Mouse (Mus musculus): ENCODE measurements around the gene Elavl2.

Gene Elavl2

DNA sequence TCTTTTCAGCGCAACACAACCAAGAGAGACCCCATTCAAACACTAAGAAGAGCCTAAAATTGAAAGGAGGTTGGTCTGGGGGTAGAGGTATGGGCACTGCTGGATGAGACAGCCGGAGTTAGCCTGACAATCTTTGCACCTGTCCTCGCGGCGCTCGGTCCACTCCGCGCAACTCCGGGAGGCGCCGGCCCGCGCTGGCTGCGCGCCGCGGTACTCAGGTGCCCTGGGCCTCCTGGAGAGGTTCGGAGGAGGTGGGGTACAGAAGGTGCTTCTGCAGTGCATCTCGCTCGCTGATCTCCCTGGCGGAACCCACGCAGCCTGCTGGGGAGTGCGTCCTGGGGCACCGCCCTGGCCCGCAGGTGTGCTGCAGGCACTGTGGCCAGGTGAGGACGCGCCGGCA is at the start of gene Elavl2:
Gene Elavl2, minus strand, starts transcription at position 363 of the 400 bp plus-strand sequence.
- no peak for DNase-seq (ENCODE audit: inconsistent ontology term)

DNA sequence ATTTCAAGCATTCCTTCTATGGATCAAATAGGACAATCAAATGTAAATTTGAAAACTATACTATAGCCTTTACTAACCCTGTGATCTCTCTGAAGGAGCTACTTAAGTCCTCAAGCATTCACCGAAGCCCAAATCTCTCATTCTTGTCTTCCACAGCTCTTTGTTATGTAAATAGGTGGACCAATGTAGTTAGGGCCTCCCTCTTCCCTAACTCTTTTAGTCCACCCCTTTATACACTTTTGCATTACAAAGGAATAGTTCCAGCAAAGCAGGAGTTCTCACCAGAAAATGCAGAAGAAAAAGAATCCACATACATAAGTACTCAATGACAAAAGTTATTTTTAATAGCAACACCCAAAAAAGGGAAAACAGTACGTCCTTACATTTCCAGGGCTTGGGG is 47.3 kb upstream of the Elavl2 start:
- no peak for DNase-seq (ENCODE audit: inconsistent ontology term)

DNA sequence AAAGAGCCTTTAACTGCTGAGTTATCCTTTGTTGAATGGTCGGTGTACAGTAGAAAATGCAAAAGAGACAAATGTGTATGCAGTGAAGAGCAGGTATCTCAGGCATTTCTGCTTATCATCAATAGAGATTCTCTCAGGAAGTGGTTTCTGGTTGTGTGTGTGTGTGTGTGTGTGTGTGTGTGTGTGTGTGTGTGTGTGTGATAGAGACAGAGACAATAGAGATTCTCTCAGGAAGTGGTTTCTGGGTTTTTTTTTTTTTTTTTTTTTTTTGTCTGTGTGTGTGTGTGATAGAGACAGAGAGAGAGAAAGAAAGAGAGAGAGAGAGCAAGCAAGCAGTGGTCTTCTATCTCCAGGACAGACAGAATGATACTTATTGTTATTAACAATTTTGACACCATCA is 15.0 kb upstream of the Elavl2 start:
- no peak for DNase-seq (ENCODE audit: inconsistent ontology term)

DNA sequence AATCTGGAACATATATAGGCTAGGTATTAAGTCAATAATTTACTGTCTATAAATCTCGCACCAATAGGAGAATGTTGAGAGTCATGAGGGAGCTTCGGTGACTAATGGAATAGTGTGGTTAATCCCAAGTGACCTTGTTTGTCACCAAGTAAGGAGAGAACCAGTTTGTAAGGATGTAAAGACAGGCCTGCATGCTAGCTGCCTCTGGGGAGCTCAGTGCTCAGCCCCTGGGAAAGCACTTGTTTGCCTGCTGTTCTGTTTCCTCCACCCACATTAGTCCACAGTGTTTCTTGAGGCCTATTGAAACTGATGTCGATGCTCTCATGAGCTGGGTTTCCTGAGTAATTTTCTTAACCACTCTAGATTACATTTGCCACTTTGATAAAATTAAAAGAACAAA is 4.5 kb upstream of the Elavl2 start:
- no peak for DNase-seq (ENCODE audit: inconsistent ontology term)

DNA sequence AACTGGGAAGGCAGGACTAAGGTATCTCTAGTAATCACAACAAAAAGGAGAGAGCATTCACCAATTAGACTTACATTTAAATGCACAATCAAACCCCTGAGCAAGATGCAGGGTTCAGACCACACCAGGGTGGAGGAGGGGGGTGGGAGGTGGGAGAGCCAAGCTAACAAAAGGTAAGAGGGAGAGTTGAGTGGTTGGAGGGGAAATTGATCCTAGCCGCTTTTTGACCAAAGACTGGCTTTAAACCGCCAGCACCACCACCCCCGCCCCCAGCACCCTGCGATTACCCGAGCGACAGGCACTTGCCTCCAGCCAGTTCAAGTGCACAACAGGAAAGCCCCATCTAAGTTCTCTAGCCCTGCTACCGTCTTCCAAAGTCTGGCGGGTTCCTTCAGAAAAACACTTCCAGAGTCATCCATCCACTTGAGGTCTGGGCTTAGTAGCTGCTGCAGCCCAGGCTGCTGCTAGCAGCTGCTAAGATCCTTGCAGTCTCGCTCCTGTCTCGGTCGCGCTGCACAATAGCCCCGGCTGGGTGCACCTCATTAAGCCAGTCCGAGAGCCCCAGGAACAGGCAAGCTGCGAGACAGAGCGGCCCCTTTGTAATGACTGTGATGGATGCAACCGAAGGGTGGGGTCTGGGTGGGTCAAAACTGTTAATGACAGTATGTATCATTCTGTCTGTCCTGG is 932 bp downstream of the Elavl2 start:
- DNase-seq (ENCODE audit: inconsistent ontology term): peak; percentile 10

DNA sequence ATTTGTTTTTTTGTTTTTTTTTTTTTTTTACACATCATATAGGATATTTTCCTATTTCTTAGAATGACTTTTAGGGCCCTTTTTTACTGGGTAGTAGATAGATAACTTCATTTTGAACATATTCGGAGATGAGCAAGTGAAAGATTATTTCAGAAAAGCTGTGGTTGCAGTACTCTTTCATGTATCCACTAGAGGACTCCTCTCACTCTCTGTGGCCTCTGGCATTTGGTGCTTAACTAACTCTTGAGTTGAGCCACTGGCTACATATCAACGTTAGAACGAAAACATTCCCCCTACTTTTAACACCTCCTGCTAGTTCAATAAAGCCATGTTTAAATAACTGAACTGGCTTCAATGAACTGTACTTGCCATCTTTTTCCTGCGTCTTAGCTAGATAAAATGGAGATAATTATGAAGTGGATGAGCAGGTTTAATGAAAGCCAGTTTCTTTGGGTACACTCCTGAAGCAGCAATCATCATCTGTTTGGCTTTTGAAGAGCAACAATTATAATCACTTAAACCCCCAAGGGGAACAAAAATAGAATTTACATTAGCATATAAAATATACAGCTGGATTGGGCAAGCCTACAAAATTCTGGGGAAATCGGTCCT is 8.5 kb downstream of the Elavl2 start:
- no peak for DNase-seq (ENCODE audit: inconsistent ontology term)

DNA sequence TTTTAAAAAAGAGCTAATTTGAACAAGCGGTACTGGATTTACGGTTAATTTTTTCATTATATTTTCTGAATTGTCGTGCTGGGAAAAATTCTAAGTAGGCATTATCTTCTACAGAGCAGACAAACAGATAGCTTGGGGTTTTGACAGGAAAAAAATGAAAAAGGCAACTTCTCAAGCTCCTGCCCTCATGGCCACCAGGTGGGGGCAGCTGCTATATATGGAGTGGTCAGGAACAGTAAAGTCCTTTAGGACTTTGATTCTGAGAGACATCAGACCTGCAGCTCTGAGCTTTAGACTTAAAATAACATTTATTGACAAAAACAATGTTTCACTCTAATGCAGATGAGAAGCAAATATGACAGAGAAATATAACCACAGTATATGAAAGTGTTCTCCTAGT is 12.9 kb downstream of the Elavl2 start:
- no peak for DNase-seq (ENCODE audit: inconsistent ontology term)

DNA sequence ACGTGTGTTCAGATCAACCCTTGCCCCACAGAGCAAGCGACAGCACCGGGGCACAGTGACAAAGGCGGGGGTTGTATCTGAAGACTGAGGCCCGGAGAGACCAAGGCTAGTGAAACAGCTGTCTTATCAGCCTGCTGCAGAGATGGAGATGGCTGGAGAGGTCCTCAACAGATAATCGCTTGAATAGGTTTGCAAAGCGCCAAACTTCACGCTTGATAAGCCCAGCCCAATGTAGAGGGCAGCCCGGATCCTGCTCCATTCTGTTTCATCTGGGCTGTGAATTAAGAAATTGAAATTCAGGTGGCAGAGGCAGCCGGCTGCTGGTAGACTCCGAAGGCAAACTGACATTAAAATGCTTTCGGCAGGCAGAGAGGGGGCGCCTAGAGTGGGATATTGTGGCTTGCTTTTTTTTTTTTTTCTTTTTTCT is 19.4 kb downstream of the Elavl2 start:
- no peak for DNase-seq (ENCODE audit: inconsistent ontology term)

DNA sequence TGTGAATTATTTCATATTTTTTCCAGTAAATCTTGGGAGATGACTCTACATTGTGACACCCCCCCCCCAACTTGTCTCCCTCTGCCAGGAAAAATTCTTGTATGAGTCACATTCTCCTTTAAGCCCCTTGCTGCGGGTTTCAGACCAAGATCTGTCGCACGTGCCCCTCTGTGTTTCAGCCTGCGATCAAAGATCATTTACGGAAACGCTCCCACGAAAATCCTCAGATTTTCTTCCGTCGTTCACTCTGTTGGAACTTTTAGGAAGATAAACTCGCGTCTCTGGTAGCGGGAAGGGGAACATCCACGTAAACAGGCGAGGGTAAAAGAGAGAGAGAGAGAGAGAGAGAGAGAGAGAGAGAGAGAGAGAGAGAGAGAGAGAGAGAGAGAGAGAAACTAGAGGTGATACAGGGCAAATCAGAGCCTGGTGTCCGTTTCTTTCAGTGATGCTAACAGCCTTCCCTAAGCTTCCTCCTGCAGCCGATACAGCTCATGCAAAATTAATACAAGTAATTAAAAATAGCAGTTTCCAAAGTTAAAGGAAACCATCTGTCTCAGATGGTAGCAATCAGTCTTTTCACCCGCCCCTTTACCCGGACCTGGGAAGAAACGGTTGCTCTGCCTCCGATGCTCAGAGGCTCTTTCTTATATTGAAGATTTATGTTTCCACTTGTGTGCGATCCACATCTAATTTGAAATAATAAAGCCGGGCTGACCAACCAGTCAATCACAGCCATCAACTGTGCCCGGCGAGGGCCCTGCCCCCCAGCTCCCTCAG is 20.1 kb downstream of the Elavl2 start:
- DNase-seq (ENCODE audit: inconsistent ontology term): no peak

DNA sequence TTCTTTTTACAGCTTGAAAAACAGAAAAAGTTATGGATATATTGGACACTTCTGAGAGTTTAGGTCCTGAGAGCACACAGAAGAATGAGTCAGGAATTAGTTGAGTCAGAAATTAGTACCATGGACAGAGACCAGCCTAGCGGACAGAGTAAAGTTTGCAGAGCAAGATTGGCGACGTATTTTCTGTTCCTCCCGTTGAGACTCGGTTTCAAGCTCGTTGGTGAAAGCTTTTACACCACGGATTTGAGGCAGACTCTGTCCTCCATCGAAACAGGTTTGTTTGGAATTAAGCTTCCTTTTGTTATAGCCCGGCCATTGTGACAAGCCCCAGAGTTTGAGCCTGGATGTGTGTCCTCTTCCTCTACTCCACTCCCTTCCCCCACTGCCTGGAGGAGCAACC is 21.0 kb downstream of the Elavl2 start:
- DNase-seq (ENCODE audit: inconsistent ontology term): peak; percentile 35

DNA sequence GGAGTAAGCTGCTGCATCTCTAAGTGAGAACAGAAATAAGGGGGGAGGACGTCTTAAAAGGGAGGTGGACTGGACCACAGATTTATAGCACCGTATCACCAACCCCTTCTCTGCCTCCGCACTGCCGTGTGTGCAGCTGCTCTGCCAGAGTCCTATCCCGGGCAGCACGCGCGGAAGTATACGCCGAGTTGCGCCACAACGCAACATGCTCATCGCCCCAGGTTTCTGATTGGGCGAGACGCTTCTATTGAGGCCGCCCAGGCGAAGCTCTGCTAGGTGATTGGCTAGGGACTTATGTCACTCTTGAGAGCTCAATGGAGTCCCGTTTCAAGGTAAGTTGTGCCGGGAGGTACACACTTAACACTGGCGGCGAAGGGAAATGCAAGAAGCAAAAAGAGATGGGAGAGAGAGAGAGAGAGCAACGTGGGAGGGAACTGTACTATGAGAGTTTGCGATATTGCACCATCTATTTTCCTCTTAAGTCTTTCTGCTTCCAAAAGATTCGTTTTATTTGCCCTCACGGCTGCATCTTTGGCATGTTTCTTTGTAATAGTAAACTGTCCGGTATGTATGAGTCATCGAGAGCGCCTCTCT is 24.2 kb downstream of the Elavl2 start:
- peak; percentile 94 for DNase-seq (ENCODE audit: inconsistent ontology term)

DNA sequence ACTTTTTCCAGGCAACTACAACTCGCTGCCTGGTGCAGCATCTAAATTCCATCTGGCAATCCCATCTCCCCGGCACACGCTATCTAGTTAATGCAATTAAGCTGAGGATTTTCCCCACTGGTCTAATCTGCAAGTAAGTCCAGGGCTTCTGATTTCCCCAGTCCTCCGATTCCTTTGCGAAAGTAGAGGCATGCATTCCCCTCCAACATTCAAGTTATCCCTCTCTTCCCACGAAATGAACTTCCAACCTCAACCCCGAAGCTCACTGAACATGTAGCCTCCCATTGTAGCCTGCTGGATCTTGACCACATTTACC is 25.3 kb downstream of the Elavl2 start:
- DNase-seq (ENCODE audit: inconsistent ontology term): no peak

DNA sequence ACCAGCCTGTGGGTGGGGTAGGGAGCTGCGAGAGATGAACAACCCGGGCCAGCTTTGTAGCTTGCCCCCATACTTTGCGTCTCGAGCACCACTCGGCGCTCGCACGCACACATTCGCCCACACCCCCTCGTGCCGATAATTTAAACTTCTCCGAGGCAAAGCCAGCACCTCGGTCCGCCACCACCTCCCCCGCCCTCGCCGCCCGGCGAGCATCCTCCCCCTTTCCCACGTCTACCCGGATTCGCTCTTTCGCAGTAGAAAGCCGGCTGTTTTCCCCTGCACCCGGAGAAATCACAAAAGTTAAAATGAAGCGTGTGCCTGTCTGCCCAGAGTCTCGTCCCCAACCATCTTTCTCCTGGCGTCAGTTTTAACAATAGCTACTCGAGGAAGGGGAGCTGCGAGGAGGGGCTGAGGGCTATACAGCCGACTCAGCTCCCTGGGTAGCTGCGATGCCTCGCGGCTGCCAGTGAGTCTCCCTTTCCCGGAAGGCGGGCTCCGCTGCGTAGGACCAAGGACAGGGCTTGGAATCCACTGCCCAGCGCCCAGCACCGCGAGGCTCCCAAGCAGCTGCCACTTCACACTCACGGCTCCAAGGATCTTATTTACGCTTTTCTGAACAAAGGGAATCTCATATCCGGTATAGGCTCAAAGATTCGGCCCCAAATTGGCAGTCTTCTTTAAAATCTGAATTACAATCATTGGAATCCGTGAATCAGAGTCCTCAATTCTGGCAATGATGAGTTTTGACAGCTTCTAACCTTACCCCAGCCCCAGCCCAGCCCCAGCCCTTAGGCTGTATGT is 25.8 kb downstream of the Elavl2 start:
- DNase-seq (ENCODE audit: inconsistent ontology term): peak; percentile 81

DNA sequence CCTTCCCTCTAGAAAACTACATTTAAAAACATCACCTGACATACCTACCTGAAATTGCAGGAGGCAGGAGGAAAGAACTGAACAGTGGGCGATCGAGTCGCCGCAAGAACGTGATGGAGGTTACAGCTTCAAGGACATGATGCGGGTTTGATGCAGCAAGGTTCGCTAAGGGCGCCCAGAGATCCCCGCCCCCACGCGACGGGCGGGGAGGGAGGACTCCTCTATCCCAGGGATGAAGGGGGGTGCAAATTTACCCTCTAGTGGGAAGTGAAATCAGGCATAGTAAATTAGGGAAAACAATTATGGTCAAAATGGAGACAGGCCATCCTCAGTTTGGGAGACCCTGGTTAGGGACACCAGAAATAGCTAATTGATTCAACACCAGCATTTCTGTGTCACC is 27.7 kb downstream of the Elavl2 start:
- no peak for DNase-seq (ENCODE audit: inconsistent ontology term)

DNA sequence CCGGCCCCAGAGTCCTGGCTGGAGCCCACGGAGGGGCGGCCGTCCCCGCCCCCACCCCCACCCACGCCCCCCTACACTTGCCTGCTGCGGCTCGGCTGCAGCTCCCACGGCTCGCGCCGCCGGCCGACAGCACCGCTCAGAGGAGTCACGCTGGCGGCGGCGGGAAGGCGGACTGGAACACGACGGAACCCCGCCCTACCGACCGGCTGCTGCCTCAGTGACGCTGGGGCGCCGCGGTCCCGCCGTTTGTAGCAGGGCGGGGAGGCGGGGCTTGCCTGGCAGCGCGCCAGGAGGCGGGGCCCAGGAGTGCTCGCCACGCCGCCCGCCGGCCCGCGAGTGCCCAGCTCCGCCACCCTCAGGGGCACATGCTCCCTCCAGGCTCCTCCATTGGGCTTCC is 28.8 kb downstream of the Elavl2 start:
- peak; percentile 63 for DNase-seq (ENCODE audit: inconsistent ontology term)

DNA sequence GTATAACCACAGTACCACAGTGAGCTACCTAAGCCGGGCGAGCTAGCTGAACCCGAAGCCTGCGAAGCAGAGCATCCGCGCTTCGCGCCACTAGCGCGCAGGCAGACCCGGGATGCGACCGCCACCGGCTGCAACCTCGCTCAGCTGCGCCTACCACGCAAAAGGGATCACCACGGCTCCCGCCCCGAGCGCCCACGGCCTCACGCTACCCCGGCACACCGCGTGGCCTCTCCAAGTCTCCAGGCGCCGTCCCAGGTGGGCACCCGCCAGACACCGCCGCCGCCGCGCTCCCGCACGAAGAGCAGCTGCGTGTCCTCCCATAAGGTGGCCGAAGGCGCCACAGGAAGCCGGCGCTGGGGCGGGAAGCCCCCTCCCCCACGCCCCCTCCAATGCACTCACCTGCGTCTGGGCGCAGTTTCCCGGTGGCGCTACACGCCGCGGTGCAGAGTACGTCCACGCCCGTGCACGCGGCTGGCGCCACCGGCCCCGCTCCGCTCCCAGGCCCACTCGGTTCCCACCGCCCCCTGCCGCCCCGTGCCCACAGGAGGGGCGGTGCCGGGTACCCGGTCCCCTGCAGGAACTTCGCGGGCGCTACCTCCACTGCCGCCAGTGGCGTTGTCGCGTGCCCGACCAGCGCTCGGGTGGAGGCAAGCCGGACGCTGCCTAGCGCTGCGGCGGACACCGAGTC is 29.3 kb downstream of the Elavl2 start:
- peak; percentile 5 for DNase-seq (ENCODE audit: inconsistent ontology term)

DNA sequence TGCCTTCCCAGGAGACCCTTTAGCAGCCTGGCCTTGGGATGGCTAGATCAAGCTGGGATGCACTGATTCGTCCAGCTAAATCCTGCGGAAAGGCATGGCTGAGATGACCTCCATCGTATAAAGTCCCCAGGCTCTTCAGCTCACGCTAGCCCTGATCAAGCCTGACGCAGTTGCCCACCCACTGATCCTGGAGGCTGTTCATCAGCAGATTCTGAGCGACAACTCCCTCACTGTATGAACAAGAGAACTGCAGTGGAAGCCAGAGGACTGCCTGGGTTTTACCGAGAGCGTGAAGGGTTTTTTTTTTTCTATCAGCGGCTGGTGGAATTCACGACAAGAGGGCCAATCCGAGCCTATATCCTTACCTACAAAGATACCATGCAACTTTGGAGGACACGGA is 35.3 kb downstream of the Elavl2 start:
- no peak for DNase-seq (ENCODE audit: inconsistent ontology term)

DNA sequence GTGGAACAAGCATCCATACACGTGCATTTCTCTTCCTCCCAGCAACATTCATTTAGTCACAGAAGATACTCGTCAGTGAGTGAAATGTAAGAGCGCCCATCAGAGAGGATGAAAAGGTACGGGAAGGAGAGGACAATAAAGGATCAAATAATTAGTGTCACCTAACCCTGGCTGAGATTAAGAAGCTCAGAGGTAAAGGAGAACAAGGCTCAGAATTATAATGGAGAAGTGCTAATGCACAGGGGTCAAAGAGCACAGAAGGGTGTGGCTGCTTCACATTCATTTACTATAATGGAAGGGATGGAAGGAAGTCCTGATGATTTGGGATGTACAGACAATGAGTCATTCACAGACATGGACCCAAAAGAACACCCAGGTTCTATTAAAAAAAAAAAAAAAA is 36.6 kb downstream of the Elavl2 start:
- no peak for DNase-seq (ENCODE audit: inconsistent ontology term)

DNA sequence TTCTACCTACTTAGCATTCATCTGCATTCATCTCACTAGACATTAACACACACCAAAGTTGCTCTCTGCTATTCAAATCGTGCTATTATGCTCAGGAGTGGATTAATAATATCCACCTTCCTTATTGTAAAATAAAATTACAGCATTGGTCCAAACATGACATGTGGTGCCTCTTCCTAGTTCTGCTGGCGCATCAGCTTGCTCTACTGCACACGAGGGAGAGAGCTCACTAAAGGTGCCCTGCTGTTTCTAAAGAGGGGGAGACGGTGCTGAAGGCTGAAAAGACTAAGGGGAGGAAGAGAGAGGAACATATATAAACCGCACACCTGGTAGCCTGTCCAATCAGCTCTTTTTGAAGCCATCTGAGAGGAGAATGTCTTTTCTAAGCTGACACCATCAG is 38.1 kb downstream of the Elavl2 start:
- DNase-seq (ENCODE audit: inconsistent ontology term): no peak

DNA sequence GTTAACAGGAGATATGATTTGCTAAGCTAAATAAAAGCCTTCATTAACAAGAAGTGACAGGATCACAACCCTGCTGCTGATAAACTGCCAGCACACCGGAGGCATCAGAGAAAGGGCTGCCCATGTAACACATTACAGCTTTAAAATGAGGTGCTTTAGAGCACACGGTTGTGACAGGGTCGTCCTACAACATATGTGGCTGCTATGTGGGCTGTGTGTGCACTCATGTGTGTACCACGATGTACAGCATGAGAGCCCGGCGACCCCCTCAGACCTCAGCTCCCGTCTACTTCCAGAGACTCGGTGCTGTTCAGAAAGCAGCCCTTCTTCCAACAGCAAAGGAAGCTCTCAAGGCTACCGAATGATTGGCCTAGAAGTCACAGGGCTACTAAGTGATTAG is 47.4 kb downstream of the Elavl2 start:
- DNase-seq (ENCODE audit: inconsistent ontology term): no peak

DNA sequence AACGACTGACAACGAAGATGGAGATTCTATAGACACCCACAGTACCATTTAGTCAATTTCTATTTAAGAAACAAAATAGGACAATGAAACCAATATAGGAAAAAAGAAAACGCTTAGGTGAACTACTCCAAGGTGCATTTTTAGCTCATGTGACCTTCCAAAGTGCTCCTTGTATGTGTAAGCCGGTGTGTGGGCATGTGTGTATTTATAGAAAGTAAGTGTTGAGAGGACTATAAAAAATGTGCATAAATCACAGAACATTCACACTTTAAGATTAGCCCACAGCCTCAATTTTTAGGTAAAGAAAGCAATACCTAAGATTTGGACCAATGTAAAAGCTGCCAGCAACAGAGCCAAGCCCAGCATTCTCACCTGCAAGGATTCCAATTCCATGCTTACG is 51.0 kb downstream of the Elavl2 start:
- no peak for DNase-seq (ENCODE audit: inconsistent ontology term)

All from Muller cell, postnatal 12 days (primary cell).